Mouse (Mus musculus) bone marrow macrophage, adult 2 months (primary cell): ENCODE data around the gene Tex101. TPM values are rescaled to one million over a fixed set of nuclear protein-coding genes. Genes with fewer than 3 reads are reported as not detected.
A peak's percentile ranks its signal among the peaks of the same experiment; 100 is the strongest.
"Not testable (repeated sequence)": the region's sequence is repeated elsewhere in the genome, so short reads cannot be mapped to it uniquely, and the experiment has no call there.

Experiments
- H3K27ac ChIP-seq: 2 replicates; pipeline ENCODE4 v1.5.1; 2012; ENCODE audit warnings: low read depth, low read length; ENCODE audit not compliant: insufficient read depth
- H3K4me1 ChIP-seq: 2 replicates; pipeline ENCODE4 v1.6.1; 2012; ENCODE audit warnings: low read length; ENCODE audit not compliant: control insufficient read depth, insufficient read depth
- H3K4me3 ChIP-seq: 2 replicates; pipeline ENCODE4 v1.5.1; 2012; ENCODE audit warnings: mild to moderate bottlenecking, low read length, moderate library complexity; ENCODE audit not compliant: insufficient read depth
- CTCF ChIP-seq: IDR thresholded peaks from 2 replicates; pipeline ENCODE4 v1.5.1; 2012; ENCODE audit warnings: low read depth, mild to moderate bottlenecking, low read length, moderate library complexity
- POLR2A ChIP-seq: IDR thresholded peaks from 2 replicates; pipeline ENCODE4 v1.6.1; 2012; ENCODE audit warnings: mild to moderate bottlenecking, low read depth, low read length, borderline replicate concordance
- polyA plus RNA-seq: library from polyadenylated mRNA; stranded (reverse); fragments of >200 nt; gene quantifications from 2 replicates; pipeline ENCODE4 v1.2.4, GENCODE M21; 2012; ENCODE audit not compliant: missing spikeins, insufficient read depth, insufficient read length

Gene Tex101
- polyA plus RNA-seq, 1 experiment, result not detected

DNA sequence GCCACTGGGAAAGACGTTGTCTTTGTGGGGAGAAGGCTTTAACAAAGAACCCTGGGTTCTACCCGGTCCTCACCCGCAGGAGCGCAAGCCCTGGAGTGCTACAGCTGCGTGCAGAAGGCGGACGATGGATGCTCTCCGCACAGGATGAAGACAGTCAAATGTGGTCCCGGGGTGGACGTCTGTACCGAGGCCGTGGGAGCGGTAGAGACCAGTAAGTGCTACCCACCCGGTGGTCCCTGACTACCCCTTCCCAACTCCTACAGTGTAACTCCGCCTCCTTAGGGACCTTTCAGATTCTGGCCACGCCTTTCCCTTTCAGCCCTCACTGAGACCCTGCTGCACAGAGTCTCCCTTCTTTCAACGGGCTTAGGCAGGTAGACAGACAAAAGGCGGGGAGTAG lies 39.4 kb downstream of the Tex101 start:
- TF ChIP-seq CTCF (no peak), POLR2A (no peak)
- H3K4me3 ChIP-seq, result no peak overlapping the region
- H3K27ac ChIP-seq, result no peak overlapping the region
- no peaks in the 10 kb centered on the region for H3K4me1 ChIP-seq

GRCm38 (mm10) chr7:24636264-24636663 lies 40.2 kb downstream of the Tex101 start, which contains the start of gene Lypd3:
TSS of gene Lypd3 (plus strand) at chr7:24636550.
- Histone ChIP-seq H3K4me1 (no peaks in the 10 kb centered on the region), H3K4me3 (no peak within 1 kb of the TSS), H3K27ac (no peak within 1 kb of the TSS)
- TF ChIP-seq CTCF, result no peak
- no peak for TF ChIP-seq POLR2A

- H3K4me3 ChIP-seq, result no peak overlapping the region
- no peak overlapping the region for H3K27ac ChIP-seq
- H3K4me1 ChIP-seq, result 0 out of 2 replicates have a peak, but pooled peaks cover 2% of the 10 kb centered on the region
- no peak for TF ChIP-seq CTCF
- TF ChIP-seq POLR2A, result no peak
Measured at GRCm38 (mm10) chr7:24630116-24630880, 46.2 kb downstream of the Tex101 start.

- no peak overlapping the region for H3K4me3 ChIP-seq
- 0 out of 2 replicates have a peak, but pooled peaks cover 2% of the 10 kb centered on the region for H3K4me1 ChIP-seq
- TF ChIP-seq POLR2A (no peak), CTCF (no peak)
- no peak overlapping the region for H3K27ac ChIP-seq
Measured at GRCm38 (mm10) chr7:24629672-24630071, 46.8 kb downstream of the Tex101 start.

- 0 out of 2 replicates have a peak, but pooled peaks cover 2% of the 10 kb centered on the region for H3K4me1 ChIP-seq
- H3K4me3 ChIP-seq, result peak overlapping the region; percentile 53
- TF ChIP-seq POLR2A (no peak), CTCF (no peak)
- no peak overlapping the region for H3K27ac ChIP-seq
Measured at GRCm38 (mm10) chr7:24628685-24629610, 47.5 kb downstream of the Tex101 start.

DNA sequence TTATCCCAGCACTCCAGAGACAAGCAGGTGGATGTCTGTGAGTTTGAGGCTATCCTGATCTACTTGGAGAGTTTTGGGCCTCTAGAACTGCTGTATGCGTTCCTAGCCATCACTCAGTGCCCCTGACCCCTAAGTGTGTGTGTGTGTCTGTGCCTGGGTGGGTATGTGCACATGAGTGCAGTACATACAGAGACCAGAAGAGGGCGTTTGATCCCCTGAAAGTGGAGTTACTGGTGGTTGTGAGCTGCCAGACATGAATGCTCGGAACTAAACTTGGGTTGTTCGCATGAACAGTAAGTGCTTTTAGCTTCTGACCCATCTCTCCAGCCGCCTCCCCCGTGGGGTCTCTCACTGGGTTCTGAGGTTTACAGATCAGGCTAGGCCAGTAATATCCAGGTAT lies 53.5 kb downstream of the Tex101 start:
- no peaks in the 10 kb centered on the region for H3K4me1 ChIP-seq
- no peak overlapping the region for H3K27ac ChIP-seq
- H3K4me3 ChIP-seq, result no peak overlapping the region
- TF ChIP-seq CTCF (no peak), POLR2A (no peak)

- TF ChIP-seq CTCF (no peak), POLR2A (no peak)
- Histone ChIP-seq H3K4me1 (no peaks in the 10 kb centered on the region), H3K27ac (no peak overlapping the region), H3K4me3 (no peak overlapping the region)
Measured at GRCm38 (mm10) chr7:24621193-24621592, 55.3 kb downstream of the Tex101 start.

DNA sequence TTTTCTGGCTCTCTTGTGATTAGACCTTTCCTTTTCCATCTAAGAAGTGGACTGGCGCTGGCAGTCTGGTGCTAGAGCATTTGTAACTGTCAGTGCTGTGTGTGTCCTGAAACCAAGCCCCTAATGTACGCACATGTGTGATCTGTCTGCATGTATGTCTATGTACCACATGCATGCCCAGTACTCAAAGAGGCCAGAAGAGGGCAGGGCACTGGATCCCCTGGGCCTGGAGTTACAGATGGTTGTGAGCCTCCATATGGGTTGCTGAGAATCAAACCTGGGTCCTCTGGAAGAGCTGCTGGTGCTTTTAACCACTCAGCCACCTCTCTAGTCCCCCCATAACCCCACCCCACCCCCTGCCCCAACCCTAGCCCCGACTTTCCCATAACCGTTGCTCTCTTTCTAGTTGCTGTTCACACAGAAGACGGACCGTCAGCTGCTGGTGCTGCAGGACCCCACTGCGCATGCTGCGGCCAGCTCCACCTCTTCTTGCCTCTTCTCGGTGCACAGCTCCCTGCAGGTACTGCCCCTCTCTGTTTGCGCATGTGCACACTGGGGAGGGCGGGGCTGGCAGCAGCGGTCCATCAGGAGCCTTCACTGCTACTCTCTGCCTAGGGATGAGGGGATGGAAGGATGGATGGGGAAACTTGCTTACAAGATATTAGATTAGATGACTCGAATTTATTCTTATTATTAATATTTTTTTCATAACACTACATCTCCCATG lies 56.6 kb downstream of the Tex101 start:
- H3K4me3 ChIP-seq, result no peak overlapping the region
- TF ChIP-seq POLR2A (no peak), CTCF (no peak)

GRCm38 (mm10) chr7:24618374-24618773 lies 58.1 kb downstream of the Tex101 start:
- not testable (repeated sequence) for H3K27ac ChIP-seq, H3K4me1 ChIP-seq, H3K4me3 ChIP-seq

More for the DNA sequence above, 56.6 kb downstream of the Tex101 start:
- H3K4me1 ChIP-seq, result no peaks in the 10 kb centered on the region
- H3K27ac ChIP-seq, result no peak overlapping the region

Other genes with a start within 250 kb of the Tex101 start
- not detected in 2 replicates for gene Irgc1, start 224.4 kb downstream of the Tex101 start, polyA plus RNA-seq
- 24.8 and 27.5 TPM in 2 replicates for gene Plaur, start 214.2 kb downstream of the Tex101 start, polyA plus RNA-seq
- not detected in 2 replicates for gene Cadm4, start 194.7 kb downstream of the Tex101 start, polyA plus RNA-seq
- gene Zfp428, start 169.7 kb downstream of the Tex101 start, polyA plus RNA-seq, result 0.69 TPM in 1 of 2 replicates, not detected in the other
- gene AC161166.1, start 164.2 kb downstream of the Tex101 start, polyA plus RNA-seq, result not detected in 2 replicates
- gene Irgq, start 146.0 kb downstream of the Tex101 start, polyA plus RNA-seq, result 6.6 and 8.5 TPM in 2 replicates
- gene Pinlyp, start 130.6 kb downstream of the Tex101 start, polyA plus RNA-seq, result not detected in 2 replicates
- gene Xrcc1, start 130.4 kb downstream of the Tex101 start, polyA plus RNA-seq, result 54.6 and 58.7 TPM in 2 replicates
- gene Ethe1, start 89.1 kb downstream of the Tex101 start, polyA plus RNA-seq, result 18.2 and 18.5 TPM in 2 replicates
- not detected in 2 replicates for gene Zfp575, start 89.0 kb downstream of the Tex101 start, polyA plus RNA-seq
- gene Phldb3, start 65.9 kb downstream of the Tex101 start, polyA plus RNA-seq, result 7.2 and 7.6 TPM in 2 replicates
- gene Lypd3, start 40.1 kb downstream of the Tex101 start, polyA plus RNA-seq, result not detected in 2 replicates
- gene BC049730, start 32.6 kb upstream of the Tex101 start, polyA plus RNA-seq, result not detected in 2 replicates
- gene Gm4763, start 50.2 kb upstream of the Tex101 start, polyA plus RNA-seq, result not detected in 2 replicates
- 0.47 and 0.74 TPM in 2 replicates for gene Cd177, start 83.6 kb upstream of the Tex101 start, polyA plus RNA-seq
- gene Ceacam10, start 100.5 kb upstream of the Tex101 start, polyA plus RNA-seq, result 1.7 TPM in 1 of 2 replicates, not detected in the other
- gene Gm9844, start 185.5 kb upstream of the Tex101 start, polyA plus RNA-seq, result 2.4 TPM in 1 of 2 replicates, not detected in the other
- gene Lypd4, start 193.3 kb upstream of the Tex101 start, polyA plus RNA-seq, result not detected in 2 replicates
- gene Dmrtc2, start 193.4 kb upstream of the Tex101 start, polyA plus RNA-seq, result not detected in 2 replicates
- gene Rps19, start 207.7 kb upstream of the Tex101 start, polyA plus RNA-seq, result 1,580 and 1,635 TPM in 2 replicates
- not detected in 2 replicates for gene Cd79a, start 220.7 kb upstream of the Tex101 start, polyA plus RNA-seq
- gene Arhgef1, start 226.2 kb upstream of the Tex101 start, polyA plus RNA-seq, result 197 and 204 TPM in 2 replicates